Mouse (Mus musculus) CD8-positive naive resting alpha-beta T cell, adult 2 months (primary cell): Measurements from ENCODE around the gene Asgr2.
"Not testable (repeated sequence)": the region's sequence is repeated elsewhere in the genome, so short reads cannot be mapped to it uniquely, and the experiment has no call there.

Experiments
- DNase-seq, 2 experiments: peaks; one replicate each; pipeline ENCODE4 v3.0.0; 2022; ENCODE audit warnings: low read depth in 2 of 2, low spot score in 2 of 2

Gene Asgr2

GRCm38 (mm10) chr11:70091986-70092783, at the start of gene Asgr2:
Gene Asgr2 (plus strand): TSS chr11:70092644.
- no peak for DNase-seq

- DNase-seq = no peak
Measured at GRCm38 (mm10) chr11:70043665-70044064, 48.8 kb upstream of the Asgr2 start.

GRCm38 (mm10) chr11:70045435-70045834, 47.0 kb upstream of the Asgr2 start:
- DNase-seq = no peak

- no peak for DNase-seq
Measured at GRCm38 (mm10) chr11:70049366-70049765, 43.1 kb upstream of the Asgr2 start.

- peak in 1 of 2 experiments; percentile 26 for DNase-seq
Measured at GRCm38 (mm10) chr11:70049816-70050215, 42.6 kb upstream of the Asgr2 start.

GRCm38 (mm10) chr11:70053156-70053555, 39.3 kb upstream of the Asgr2 start:
- DNase-seq = no peak

- DNase-seq = no peak
Measured at GRCm38 (mm10) chr11:70053898-70054570, 38.4 kb upstream of the Asgr2 start, which contains the start of gene Asgr1. Gene Asgr1 (plus strand): TSS chr11:70054085.

GRCm38 (mm10) chr11:70055618-70056214, 36.7 kb upstream of the Asgr2 start:
- peak; percentile 71 to 77 for DNase-seq

- DNase-seq = no peak
Measured at GRCm38 (mm10) chr11:70057805-70058204, 34.6 kb upstream of the Asgr2 start.

- DNase-seq = no peak
Measured at GRCm38 (mm10) chr11:70059930-70060329, 32.5 kb upstream of the Asgr2 start.

- no peak for DNase-seq
Measured at GRCm38 (mm10) chr11:70063053-70063452, 29.4 kb upstream of the Asgr2 start.

GRCm38 (mm10) chr11:70066701-70067100, 25.7 kb upstream of the Asgr2 start:
- DNase-seq = no peak

GRCm38 (mm10) chr11:70068245-70068644, 24.2 kb upstream of the Asgr2 start:
- no peak for DNase-seq

GRCm38 (mm10) chr11:70070057-70070456, 22.4 kb upstream of the Asgr2 start:
- no peak for DNase-seq

GRCm38 (mm10) chr11:70070603-70071002, 21.8 kb upstream of the Asgr2 start:
- not testable (repeated sequence) for DNase-seq

- DNase-seq = peak in 1 of 2 experiments; percentile 30
Measured at GRCm38 (mm10) chr11:70074379-70075071, 17.9 kb upstream of the Asgr2 start.

GRCm38 (mm10) chr11:70075581-70075980, 16.9 kb upstream of the Asgr2 start:
- no peak for DNase-seq

GRCm38 (mm10) chr11:70077441-70077840, 15.0 kb upstream of the Asgr2 start:
- no peak for DNase-seq

- DNase-seq = no peak
Measured at GRCm38 (mm10) chr11:70079175-70079574, 13.3 kb upstream of the Asgr2 start.

GRCm38 (mm10) chr11:70079928-70080327, 12.5 kb upstream of the Asgr2 start:
- peak; percentile 31 to 37 for DNase-seq
